Mouse (Mus musculus): ENCODE measurements around the gene Nt5c3b. TPM values are rescaled to one million over a fixed set of nuclear protein-coding genes. Genes with fewer than 3 reads are reported as not detected.

Nt5c3b gene
- total and polyA plus RNA-seq, 2 experiments from 2014 or later, result 58.5 to 111 TPM

DNA sequence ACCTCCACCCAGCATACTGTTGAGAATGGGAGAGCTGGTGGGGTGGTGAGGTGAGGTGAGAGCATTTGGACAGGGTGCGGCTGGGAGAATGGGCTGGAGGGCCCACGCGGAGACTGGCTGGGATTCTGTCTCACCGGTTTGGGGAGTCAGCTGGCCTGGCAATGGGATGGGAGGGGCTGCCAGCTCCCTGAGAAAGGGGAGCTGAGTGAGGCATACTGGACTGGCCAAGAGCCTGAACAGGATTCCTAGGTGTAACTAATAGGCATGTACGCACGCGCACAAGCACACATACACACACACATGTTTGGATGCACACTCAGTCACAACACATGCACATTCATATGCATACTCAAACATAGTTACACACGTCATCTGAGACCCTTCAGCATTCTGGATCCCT lies 35.3 kb downstream of the Nt5c3b start:
- TF ChIP-seq CTCF (IDR thresholded peaks at IDR 0.05), result no peak
- Histone ChIP-seq H3K9me3 (ENCODE audit: low read length) (no peaks in the 10 kb centered on the region), H3K4me3 (ENCODE audit: low read depth, low read length) (no peak overlapping the region), H3K27me3 (ENCODE audit: insufficient read depth, low read length) (no peaks in the 10 kb centered on the region), H3K4me1 (ENCODE audit: insufficient read depth, low read length) (no peaks in the 10 kb centered on the region), H3K27ac (ENCODE audit: low read depth, low read length) (no peak overlapping the region), H3K4me2 (ENCODE audit: low read depth, low read length, poor library complexity, severe bottlenecking) (no peak overlapping the region), H3K36me3 (ENCODE audit: insufficient read depth, low read length) (peaks cover 9% of the 10 kb centered on the region), H3K9ac (replicated peaks; ENCODE audit: low read length, poor library complexity, severe bottlenecking) (no peak overlapping the region)
- DNase-seq (ENCODE audit: low spot score), result no peak
- no peak for ATAC-seq (ENCODE audit: low FRiP score)
- 84% methylated on average over 8 of the region's 8 CpGs for WGBS

GRCm38 (mm10) chr11:100404456-100405074 lies 37.0 kb downstream of the Nt5c3b start:
- no peak overlapping the region for H3K4me2 ChIP-seq (ENCODE audit: low read depth, low read length, poor library complexity, severe bottlenecking)
- DNase-seq (ENCODE audit: low spot score) (no peak), ATAC-seq (ENCODE audit: low FRiP score) (no peak)
- TF ChIP-seq CTCF (IDR thresholded peaks at IDR 0.05), result no peak
- H3K4me3 ChIP-seq (ENCODE audit: low read depth, low read length), result no peak overlapping the region
- H3K36me3 ChIP-seq (ENCODE audit: insufficient read depth, low read length), result peaks cover 9% of the 10 kb centered on the region
- 85% methylated on average over 3 of the region's 3 CpGs for WGBS
- H3K27me3 ChIP-seq (ENCODE audit: insufficient read depth, low read length), result no peaks in the 10 kb centered on the region
- H3K4me1 ChIP-seq (ENCODE audit: insufficient read depth, low read length), result no peaks in the 10 kb centered on the region
- no peak overlapping the region for H3K9ac ChIP-seq (replicated peaks; ENCODE audit: low read length, poor library complexity, severe bottlenecking)
- no peak overlapping the region for H3K27ac ChIP-seq (ENCODE audit: low read depth, low read length)
- H3K9me3 ChIP-seq (ENCODE audit: low read length), result no peaks in the 10 kb centered on the region

DNA sequence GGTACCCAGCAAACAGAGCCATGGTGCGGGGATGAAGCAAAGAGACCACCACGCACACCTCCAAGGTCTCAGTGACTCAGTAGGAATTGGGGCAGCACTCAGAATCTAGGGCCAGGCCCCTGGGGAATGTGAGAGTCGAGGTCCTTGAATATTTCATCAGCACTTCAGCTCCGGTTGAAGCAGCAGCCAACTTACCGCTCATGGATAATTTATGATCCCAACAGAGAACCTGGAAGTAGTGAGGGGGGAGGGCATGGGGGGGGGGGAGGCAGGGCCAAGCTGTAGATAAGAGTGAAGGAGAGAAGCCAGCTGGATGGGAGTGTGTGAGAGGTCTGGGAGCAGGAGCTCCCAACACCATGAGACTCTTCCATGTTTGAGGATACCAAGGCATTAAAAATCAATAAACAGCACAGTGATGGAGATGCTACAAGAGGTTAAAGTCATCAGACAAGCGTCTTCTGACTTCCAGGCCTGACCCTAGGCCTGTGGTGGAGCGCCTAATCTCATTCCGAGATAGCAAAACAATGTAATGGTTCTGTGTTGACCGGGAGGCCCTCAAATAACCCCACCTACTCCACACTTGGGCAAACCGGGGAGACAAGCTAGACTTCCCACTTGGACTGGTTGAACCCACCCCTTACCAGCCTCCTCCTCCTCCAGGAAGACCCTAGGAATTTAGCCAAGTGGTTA lies 38.0 kb downstream of the Nt5c3b start:
- no peak for DNase-seq (ENCODE audit: low spot score)
- no peak overlapping the region for H3K4me3 ChIP-seq (ENCODE audit: low read depth, low read length)
- H3K9ac ChIP-seq (replicated peaks; ENCODE audit: low read length, poor library complexity, severe bottlenecking), result no peak overlapping the region
- ATAC-seq (ENCODE audit: low FRiP score), result no peak
- no peaks in the 10 kb centered on the region for H3K27me3 ChIP-seq (ENCODE audit: insufficient read depth, low read length)
- H3K4me1 ChIP-seq (ENCODE audit: insufficient read depth, low read length), result no peaks in the 10 kb centered on the region
- peaks cover 1% of the 10 kb centered on the region for H3K36me3 ChIP-seq (ENCODE audit: insufficient read depth, low read length)
- H3K9me3 ChIP-seq (ENCODE audit: low read length), result no peaks in the 10 kb centered on the region
- WGBS, result 65% methylated on average over 10 of the region's 10 CpGs
- no peak overlapping the region for H3K27ac ChIP-seq (ENCODE audit: low read depth, low read length)
- TF ChIP-seq CTCF (IDR thresholded peaks at IDR 0.05), result no peak
- no peak overlapping the region for H3K4me2 ChIP-seq (ENCODE audit: low read depth, low read length, poor library complexity, severe bottlenecking)

DNA sequence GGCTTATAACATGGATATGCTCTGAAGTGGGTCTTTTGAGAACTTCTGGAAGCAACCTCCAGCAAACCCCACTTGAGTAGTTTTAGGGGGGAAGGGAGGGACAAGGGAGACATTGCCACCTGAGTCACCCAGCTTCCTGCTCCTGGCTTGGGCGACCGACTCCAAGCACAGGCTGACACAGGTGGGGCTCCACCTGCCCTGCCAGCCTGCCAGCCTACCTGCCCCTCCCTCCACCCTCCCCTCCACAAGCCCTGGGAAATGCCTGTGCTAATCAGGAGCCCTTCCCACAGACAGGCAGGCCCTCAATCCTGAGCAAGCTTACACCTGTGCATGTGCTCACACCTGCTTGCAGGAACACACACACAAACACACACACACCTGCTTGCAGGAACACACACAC lies 38.9 kb downstream of the Nt5c3b start:
- H3K36me3 ChIP-seq (ENCODE audit: insufficient read depth, low read length), result no peaks in the 10 kb centered on the region
- DNase-seq (ENCODE audit: low spot score) (no peak), ATAC-seq (ENCODE audit: low FRiP score) (no peak)
- no peaks in the 10 kb centered on the region for H3K27me3 ChIP-seq (ENCODE audit: insufficient read depth, low read length)
- H3K4me1 ChIP-seq (ENCODE audit: insufficient read depth, low read length), result no peaks in the 10 kb centered on the region
- H3K4me2 ChIP-seq (ENCODE audit: low read depth, low read length, poor library complexity, severe bottlenecking), result no peak overlapping the region
- WGBS, result 91% methylated on average over 2 of the region's 2 CpGs
- no peak overlapping the region for H3K27ac ChIP-seq (ENCODE audit: low read depth, low read length)
- H3K4me3 ChIP-seq (ENCODE audit: low read depth, low read length), result no peak overlapping the region
- H3K9me3 ChIP-seq (ENCODE audit: low read length), result no peaks in the 10 kb centered on the region
- no peak for TF ChIP-seq CTCF (IDR thresholded peaks at IDR 0.05)
- H3K9ac ChIP-seq (replicated peaks; ENCODE audit: low read length, poor library complexity, severe bottlenecking), result no peak overlapping the region

DNA sequence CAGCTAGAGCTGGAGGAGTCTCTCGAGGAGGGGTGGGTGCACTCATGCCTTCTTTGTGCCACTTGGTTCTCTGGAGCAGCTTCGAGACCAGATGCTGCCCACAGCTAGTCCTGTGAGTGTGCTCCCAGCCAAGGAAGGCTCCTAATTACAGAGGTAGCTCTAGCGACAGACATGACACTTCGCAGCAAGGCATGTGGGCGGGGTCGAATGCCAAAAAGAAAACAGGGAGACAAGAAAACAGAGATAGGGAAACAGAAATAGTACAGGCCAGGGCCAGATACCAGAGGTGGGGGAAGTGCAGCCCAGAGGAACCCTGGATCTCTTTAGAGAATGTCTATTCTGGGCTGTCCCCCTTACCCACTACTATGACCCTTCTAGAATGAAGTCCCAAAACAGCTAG lies 39.4 kb downstream of the Nt5c3b start:
- no peak overlapping the region for H3K27ac ChIP-seq (ENCODE audit: low read depth, low read length)
- H3K36me3 ChIP-seq (ENCODE audit: insufficient read depth, low read length), result no peaks in the 10 kb centered on the region
- H3K9ac ChIP-seq (replicated peaks; ENCODE audit: low read length, poor library complexity, severe bottlenecking), result no peak overlapping the region
- H3K4me3 ChIP-seq (ENCODE audit: low read depth, low read length), result no peak overlapping the region
- no peak overlapping the region for H3K4me2 ChIP-seq (ENCODE audit: low read depth, low read length, poor library complexity, severe bottlenecking)
- no peak for ATAC-seq (ENCODE audit: low FRiP score)
- H3K27me3 ChIP-seq (ENCODE audit: insufficient read depth, low read length), result no peaks in the 10 kb centered on the region
- H3K4me1 ChIP-seq (ENCODE audit: insufficient read depth, low read length), result no peaks in the 10 kb centered on the region
- no peaks in the 10 kb centered on the region for H3K9me3 ChIP-seq (ENCODE audit: low read length)
- no peak for DNase-seq (ENCODE audit: low spot score)
- TF ChIP-seq CTCF (IDR thresholded peaks at IDR 0.05), result no peak
- 55% methylated on average over 6 of the region's 6 CpGs for WGBS

- Histone ChIP-seq H3K27me3 (ENCODE audit: insufficient read depth, low read length) (no peaks in the 10 kb centered on the region), H3K9ac (replicated peaks; ENCODE audit: low read length, poor library complexity, severe bottlenecking) (no peak overlapping the region), H3K9me3 (ENCODE audit: low read length) (no peaks in the 10 kb centered on the region), H3K27ac (ENCODE audit: low read depth, low read length) (no peak overlapping the region), H3K4me1 (ENCODE audit: insufficient read depth, low read length) (peaks cover 6% of the 10 kb centered on the region), H3K36me3 (ENCODE audit: insufficient read depth, low read length) (no peaks in the 10 kb centered on the region), H3K4me3 (ENCODE audit: low read depth, low read length) (no peak overlapping the region), H3K4me2 (ENCODE audit: low read depth, low read length, poor library complexity, severe bottlenecking) (no peak overlapping the region)
- WGBS, result 81% methylated on average over 6 of the region's 6 CpGs
- TF ChIP-seq CTCF (IDR thresholded peaks at IDR 0.05), result no peak
- DNase-seq (ENCODE audit: low spot score) (no peak), ATAC-seq (ENCODE audit: low FRiP score) (no peak)
Observed at GRCm38 (mm10) chr11:100400842-100401241, 40.8 kb downstream of the Nt5c3b start.

Measured in midbrain, postnatal 0 days (tissue).